Mouse (Mus musculus) neural tube, embryonic 15.5 days (tissue): ENCODE measurements at regions not wholly inside any gene's neighbourhood (a gene's known extent, or its start where the extent isn't known, plus 50 kb on each side); places are given as distances from the start of the nearest gene placed in this dataset.

ENCODE experiments used
- ATAC-seq: fragments of 200-750 bp; cut with Nextera tagmentation; 2 replicates; pipeline ENCODE4 v1.8.0; 2017; ENCODE audit warnings: mild to moderate bottlenecking, moderate TSS enrichment, moderate library complexity; ENCODE audit not compliant: low FRiP score
- H3K27ac ChIP-seq: fragments of 300-500 bp; sonication (generic); replicated peaks from 2 replicates; pipeline ENCODE4 v1.5.1; 2015; ENCODE audit warnings: mild to moderate bottlenecking, inconsistent platforms
- H3K27me3 ChIP-seq: fragments of 300-500 bp; sonication (generic); replicated peaks from 2 replicates; pipeline ENCODE4 v1.6.1; 2015; ENCODE audit warnings: inconsistent platforms
- H3K36me3 ChIP-seq: fragments of 300-500 bp; sonication (generic); 2 replicates; pipeline ENCODE4 v1.6.1; 2015; ENCODE audit warnings: inconsistent platforms
- H3K4me1 ChIP-seq: fragments of 300-500 bp; sonication (generic); 2 replicates; pipeline ENCODE4 v1.6.1; 2015; ENCODE audit warnings: inconsistent platforms
- H3K4me2 ChIP-seq: fragments of 300-500 bp; sonication (generic); 2 replicates; pipeline ENCODE4 v1.6.1; 2015; ENCODE audit warnings: inconsistent platforms, mild to moderate bottlenecking, moderate library complexity
- H3K4me3 ChIP-seq: fragments of 300-500 bp; sonication (generic); replicated peaks from 2 replicates; pipeline ENCODE4 v1.5.1; 2015; ENCODE audit warnings: mild to moderate bottlenecking, inconsistent platforms
- H3K9ac ChIP-seq: fragments of 300-500 bp; sonication (generic); replicated peaks from 2 replicates; pipeline ENCODE4 v1.6.1; 2015; ENCODE audit warnings: mild to moderate bottlenecking, inconsistent platforms
- H3K9me3 ChIP-seq: fragments of 300-500 bp; sonication (generic); replicated peaks from 2 replicates; pipeline ENCODE4 v1.6.1; 2016; ENCODE audit warnings: inconsistent platforms
- WGBS: fragments of 180-500 bp; shearing (Covaris S2); methylation state at CpG from one replicate; pipeline ENCODE4 v1.1.7; 2015; ENCODE audit warnings: mixed read lengths; 5-methylcytosine and 5-hydroxymethylcytosine counted together

DNA sequence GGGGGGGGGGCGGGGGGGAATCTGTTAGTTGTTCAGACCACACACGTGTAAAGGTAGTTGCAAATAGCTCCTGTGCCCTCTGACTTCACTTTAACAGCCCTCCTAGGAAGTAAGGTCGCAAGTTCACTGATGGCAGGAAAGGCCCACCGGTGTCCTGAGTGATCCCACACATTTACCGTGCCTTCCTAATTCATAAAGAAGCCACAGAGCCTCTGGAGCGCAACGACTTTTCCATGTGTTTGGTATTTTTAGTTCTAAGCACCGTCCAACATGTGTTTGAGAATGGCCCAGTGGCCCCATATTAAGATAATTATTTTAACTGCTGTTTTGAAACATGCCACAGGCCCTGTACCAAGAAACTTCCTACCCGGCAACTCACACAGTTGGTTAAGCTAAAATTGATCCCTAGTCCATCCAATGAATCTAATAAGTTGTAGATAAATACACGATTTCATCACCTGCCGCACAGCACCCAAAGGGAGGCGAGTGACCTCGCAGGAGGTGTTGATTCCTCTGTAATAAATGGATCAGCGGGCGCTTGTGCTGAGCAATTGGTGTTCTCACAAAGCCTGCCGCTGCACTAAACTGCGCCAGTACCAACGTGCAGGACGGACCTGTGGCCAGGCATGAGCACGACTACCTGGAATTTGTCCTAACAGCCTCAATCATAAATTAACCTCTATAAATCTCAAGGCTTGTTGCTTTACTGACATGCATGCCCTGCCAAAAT lies 198.9 kb downstream of the Pax1 start:
- Histone ChIP-seq H3K27me3 (no peaks in the 10 kb centered on the region), H3K4me2 (no peak overlapping the region), H3K9me3 (no peaks in the 10 kb centered on the region), H3K4me3 (no peak overlapping the region), H3K27ac (no peak overlapping the region), H3K9ac (no peak overlapping the region), H3K4me1 (0 out of 2 replicates have a peak, but pooled peaks cover 4% of the 10 kb centered on the region), H3K36me3 (no peaks in the 10 kb centered on the region)
- 82% methylated on average over 20 of the region's 20 CpGs for WGBS
- ATAC-seq = no peak

GRCm38 (mm10) chr2:147529161-147529560 lies 167.4 kb downstream of the Pax1 start:
- Histone ChIP-seq H3K27me3 (no peaks in the 10 kb centered on the region), H3K4me2 (no peak overlapping the region), H3K36me3 (no peaks in the 10 kb centered on the region), H3K4me1 (no peaks in the 10 kb centered on the region), H3K27ac (no peak overlapping the region), H3K9me3 (0 out of 2 replicates have a peak, but pooled peaks cover 3% of the 10 kb centered on the region), H3K9ac (no peak overlapping the region), H3K4me3 (no peak overlapping the region)
- no peak for ATAC-seq
- WGBS = 69% methylated on average over 2 of the region's 2 CpGs

DNA sequence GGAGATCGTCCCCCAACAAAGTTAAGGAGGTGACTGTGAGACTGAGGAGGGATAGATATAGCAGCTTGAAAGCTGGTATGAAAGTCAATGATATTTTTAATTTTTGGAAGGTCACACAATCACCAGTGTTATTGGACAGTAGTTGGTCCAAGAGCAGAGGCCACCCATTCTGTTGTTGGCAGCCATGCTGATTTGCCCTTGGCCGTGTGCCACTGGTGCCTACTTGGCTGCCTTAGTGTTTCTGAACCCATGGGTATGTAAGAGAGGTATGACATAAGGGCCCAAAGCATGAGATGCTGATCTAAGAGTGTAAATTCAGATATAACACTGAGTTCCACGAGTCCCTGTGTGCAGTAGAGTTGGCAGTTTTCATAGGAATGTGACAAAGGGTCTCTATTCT lies 153.7 kb downstream of the Pax1 start:
- Histone ChIP-seq H3K9me3 (no peaks in the 10 kb centered on the region), H3K36me3 (no peaks in the 10 kb centered on the region), H3K4me1 (no peaks in the 10 kb centered on the region), H3K4me3 (no peak overlapping the region), H3K4me2 (no peak overlapping the region), H3K27ac (no peak overlapping the region), H3K9ac (no peak overlapping the region), H3K27me3 (no peaks in the 10 kb centered on the region)
- no peak for ATAC-seq
- 79% methylated on average over 3 of the region's 3 CpGs for WGBS

DNA sequence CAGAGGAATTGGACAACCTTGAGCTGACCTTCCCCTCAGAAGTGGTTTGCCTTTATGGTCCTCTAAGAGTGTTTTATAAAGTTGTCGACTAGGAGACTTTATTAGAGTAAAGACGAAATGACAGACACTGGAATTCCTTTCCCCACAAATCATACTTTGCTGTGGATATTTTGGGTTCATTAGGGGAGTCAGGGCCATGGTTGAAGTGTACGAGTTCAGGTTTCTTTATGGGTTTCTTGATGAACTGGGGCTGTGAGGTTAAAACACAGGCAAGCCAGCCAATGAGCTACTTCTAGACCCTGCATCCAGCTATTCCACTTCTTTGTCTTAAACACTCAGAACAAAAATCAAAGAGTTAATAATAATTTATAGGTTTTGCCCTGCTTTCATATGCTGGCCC lies 153.0 kb downstream of the Pax1 start:
- H3K4me1 ChIP-seq = no peaks in the 10 kb centered on the region
- ATAC-seq = no peak
- no peaks in the 10 kb centered on the region for H3K36me3 ChIP-seq
- no peaks in the 10 kb centered on the region for H3K27me3 ChIP-seq
- H3K9me3 ChIP-seq = no peaks in the 10 kb centered on the region
- H3K4me2 ChIP-seq = no peak overlapping the region
- no peak overlapping the region for H3K4me3 ChIP-seq
- WGBS = 88% methylated on average over 3 of the region's 3 CpGs
- H3K9ac ChIP-seq = no peak overlapping the region
- no peak overlapping the region for H3K27ac ChIP-seq

DNA sequence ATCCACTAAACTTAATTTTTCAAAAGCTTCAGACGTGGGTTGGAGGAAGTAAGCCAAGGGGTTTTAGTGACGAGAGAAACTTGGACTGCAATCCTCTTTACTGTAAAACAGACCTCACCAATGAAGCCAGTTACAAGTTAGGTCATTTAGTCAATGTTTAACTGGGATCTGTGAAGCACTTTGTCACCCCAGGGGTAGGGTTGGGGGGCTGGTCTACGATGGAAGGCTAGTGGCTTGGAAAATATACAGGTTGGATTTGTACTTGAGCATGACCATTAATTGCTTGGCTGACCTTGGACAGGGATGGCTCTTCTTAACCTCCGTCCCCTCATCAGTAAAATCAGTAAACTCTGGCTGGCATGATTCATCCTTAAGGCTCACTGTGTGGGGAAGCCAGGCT lies 142.2 kb downstream of the Pax1 start:
- H3K4me2 ChIP-seq = no peak overlapping the region
- H3K9me3 ChIP-seq = no peaks in the 10 kb centered on the region
- no peak overlapping the region for H3K4me3 ChIP-seq
- no peaks in the 10 kb centered on the region for H3K4me1 ChIP-seq
- H3K36me3 ChIP-seq = no peaks in the 10 kb centered on the region
- no peaks in the 10 kb centered on the region for H3K27me3 ChIP-seq
- H3K9ac ChIP-seq = no peak overlapping the region
- no peak for ATAC-seq
- no peak overlapping the region for H3K27ac ChIP-seq
- WGBS = 91% methylated on average over 4 of the region's 4 CpGs

- H3K4me3 ChIP-seq = no peak overlapping the region
- H3K27ac ChIP-seq = no peak overlapping the region
- no peak overlapping the region for H3K4me2 ChIP-seq
- 87% methylated on average over 1 of the region's 1 CpGs for WGBS
- no peaks in the 10 kb centered on the region for H3K9me3 ChIP-seq
- no peaks in the 10 kb centered on the region for H3K27me3 ChIP-seq
- no peaks in the 10 kb centered on the region for H3K4me1 ChIP-seq
- no peak overlapping the region for H3K9ac ChIP-seq
- no peaks in the 10 kb centered on the region for H3K36me3 ChIP-seq
- ATAC-seq = no peak
Observed at GRCm38 (mm10) chr2:147498731-147499130, 137.0 kb downstream of the Pax1 start.

GRCm38 (mm10) chr2:147455932-147456331 lies 94.2 kb downstream of the Pax1 start:
- Histone ChIP-seq H3K4me2 (no peak overlapping the region), H3K36me3 (no peaks in the 10 kb centered on the region), H3K4me3 (no peak overlapping the region), H3K27ac (no peak overlapping the region), H3K27me3 (no peaks in the 10 kb centered on the region), H3K4me1 (0 out of 2 replicates have a peak, but pooled peaks cover 6% of the 10 kb centered on the region), H3K9me3 (no peaks in the 10 kb centered on the region), H3K9ac (no peak overlapping the region)
- 72% methylated on average over 5 of the region's 5 CpGs for WGBS
- no peak for ATAC-seq

DNA sequence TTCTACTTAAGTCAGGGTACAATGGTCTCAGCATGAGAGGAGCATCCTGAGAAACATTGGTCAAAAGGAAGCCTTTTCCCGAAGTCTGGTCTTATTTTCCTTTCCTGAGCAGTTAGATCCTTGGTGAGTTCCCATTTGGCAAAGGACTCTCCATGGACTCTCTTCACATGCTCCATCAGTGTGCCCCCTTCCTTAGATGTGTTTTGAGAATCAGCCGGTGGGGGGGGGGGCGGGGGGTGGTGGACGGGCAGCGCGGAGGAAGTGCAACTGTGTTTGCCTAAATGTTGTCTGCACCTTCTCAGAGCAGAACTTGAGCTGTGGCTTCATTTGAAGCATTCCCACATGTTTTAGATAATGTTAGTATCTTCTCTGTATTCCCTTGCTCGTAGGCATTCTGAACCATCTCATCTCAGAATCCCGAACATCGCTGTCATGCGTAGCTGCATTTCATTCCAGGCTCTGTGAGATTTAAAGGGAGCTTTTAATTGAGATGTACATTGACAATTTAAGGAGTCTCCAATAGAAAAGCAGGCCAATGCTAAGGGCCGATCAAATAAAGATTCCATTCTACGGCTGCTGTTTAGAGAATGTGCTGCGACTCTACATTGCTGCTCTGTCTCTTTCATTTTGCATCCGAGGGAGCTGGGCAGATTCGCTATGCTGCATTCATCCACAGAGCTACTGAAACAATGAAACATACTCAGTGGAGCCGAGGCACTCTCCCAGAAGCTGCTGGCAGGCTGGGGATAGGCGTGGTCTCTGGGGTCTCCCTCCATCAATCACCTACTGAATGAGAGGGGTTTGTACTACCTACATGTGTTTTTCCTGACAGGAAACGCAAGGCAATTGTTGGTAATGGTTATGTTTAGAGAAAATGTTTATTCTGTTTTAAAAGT lies 92.9 kb downstream of the Pax1 start:
- Histone ChIP-seq H3K9me3 (no peaks in the 10 kb centered on the region), H3K27me3 (no peaks in the 10 kb centered on the region), H3K4me2 (peak overlapping the region; percentile 45), H3K4me1 (0 out of 2 replicates have a peak, but pooled peaks cover 6% of the 10 kb centered on the region), H3K36me3 (no peaks in the 10 kb centered on the region), H3K4me3 (peak overlapping the region; percentile 23), H3K27ac (peak overlapping the region; percentile 63), H3K9ac (0 out of 2 replicates have a peak overlapping the region, but pooled peaks have one; percentile 1)
- WGBS = 29% methylated on average over 18 of the region's 18 CpGs
- ATAC-seq = peak; percentile 89
